Mouse (Mus musculus): ENCODE measurements around the gene 2810004N23Rik.

The 2810004N23Rik gene

GRCm38 (mm10) chr8:124862321-124863162, at the start of gene 2810004N23Rik, which contains the start of gene Gnpat:
Gene 2810004N23Rik (minus strand): TSS chr8:124863120.
Gene Gnpat (plus strand): TSS chr8:124863033.
- peak; percentile 94 for DNase-seq (ENCODE audit: low spot score)

- DNase-seq (ENCODE audit: low spot score) = peak; percentile 15
Measured at GRCm38 (mm10) chr8:124911938-124912872, 49.3 kb upstream of the 2810004N23Rik start.

GRCm38 (mm10) chr8:124910349-124910748, 47.4 kb upstream of the 2810004N23Rik start:
- no peak for DNase-seq (ENCODE audit: low spot score)

GRCm38 (mm10) chr8:124909936-124910335, 47.0 kb upstream of the 2810004N23Rik start:
- DNase-seq (ENCODE audit: low spot score) = no peak

DNA sequence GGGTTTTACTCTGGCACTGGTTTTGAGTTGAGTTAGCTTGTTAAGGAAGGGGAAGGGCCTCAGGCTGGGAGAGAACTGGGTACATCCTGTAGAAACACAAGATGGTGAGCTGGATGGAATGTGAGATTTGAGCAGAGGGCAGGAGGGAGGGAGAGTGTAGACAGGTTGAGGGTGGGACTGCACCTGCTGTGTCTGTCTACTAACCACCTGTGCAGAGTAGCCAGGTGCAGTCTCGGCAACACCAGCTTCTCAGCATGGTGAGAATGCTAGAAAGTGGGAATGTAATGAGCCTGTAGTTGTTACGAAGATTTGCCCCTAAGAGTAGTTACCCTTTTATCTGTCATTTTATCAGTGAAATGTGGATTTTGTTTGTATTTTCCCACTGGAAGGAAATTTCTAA, 42.6 kb upstream of the 2810004N23Rik start:
- no peak for DNase-seq (ENCODE audit: low spot score)

- no peak for DNase-seq (ENCODE audit: low spot score)
Measured at GRCm38 (mm10) chr8:124903198-124903597, 40.3 kb upstream of the 2810004N23Rik start.

DNA sequence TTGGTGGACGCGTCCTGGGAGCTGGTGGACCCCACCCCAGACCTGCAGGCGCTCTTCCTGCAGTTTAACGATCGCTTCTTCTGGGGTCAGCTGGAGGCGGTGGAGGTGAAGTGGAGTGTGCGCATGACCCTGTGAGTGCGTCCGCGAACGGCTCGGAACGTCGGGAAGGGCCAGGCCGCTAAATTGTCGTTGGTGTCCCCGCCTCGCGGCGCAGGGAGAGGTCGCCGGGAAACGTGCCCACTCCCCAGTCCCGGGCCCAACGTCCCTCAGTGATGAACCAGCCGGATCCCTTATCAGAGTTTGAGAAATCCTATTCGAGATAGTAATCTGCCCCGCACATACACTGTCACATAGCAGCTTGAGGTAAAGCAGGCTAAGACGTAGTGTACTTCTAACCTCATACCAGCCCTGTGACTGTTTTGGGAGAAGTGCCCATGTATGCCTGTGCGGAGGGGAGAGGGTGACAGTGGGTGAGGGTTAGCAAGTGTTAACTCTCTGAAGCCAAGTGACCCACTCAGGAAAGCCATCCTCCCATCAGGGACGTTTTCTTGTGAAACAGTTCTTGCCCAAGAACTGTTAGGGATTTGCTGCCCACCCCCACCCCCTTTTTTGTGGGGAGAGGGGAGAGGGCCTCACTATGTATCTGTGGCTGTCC, 35.5 kb upstream of the 2810004N23Rik start:
- DNase-seq (ENCODE audit: low spot score) = no peak

DNA sequence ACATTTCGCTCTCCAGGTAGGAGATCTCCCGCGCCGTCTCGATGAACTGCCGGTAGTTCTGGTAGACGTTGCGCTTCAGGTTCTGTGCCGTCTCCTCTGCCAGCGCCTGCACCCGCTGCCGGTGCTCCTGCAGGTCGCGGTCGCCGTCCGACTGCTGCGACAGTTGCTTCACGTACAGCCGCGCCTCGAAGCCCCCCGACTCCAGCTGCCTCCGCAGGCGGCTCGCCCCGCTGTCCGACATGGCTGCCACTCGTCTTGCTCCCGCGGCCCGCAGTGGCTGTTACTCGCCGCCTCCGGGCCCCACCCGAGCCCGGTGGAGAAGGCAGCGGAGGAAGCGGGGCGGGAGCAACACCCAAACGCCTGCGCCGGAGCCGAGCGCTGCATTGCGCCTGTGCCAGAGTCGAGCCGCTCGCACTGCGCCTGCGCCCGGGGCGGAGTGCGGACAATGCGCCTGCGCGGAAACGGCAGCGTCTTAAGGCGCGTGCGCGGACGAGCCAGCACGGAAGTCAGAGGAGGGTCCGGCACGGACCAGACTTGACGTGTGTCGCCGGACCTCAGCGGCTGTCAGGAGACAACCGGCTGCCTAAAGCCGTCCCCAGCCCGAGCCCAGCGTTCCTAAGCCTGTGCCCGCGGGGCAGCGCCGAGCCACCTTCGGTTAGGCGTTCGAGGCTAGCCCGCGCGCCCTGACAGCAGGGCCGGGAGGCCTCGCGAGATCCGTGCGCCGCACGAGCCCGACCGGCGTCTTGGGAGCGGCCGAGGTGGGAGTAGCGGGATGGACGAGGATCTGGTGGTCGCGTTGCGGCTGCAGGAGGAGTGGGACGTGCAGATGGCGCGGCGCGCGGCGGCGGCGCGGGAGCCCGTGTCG, 34.7 kb upstream of the 2810004N23Rik start, which contains the start of the genes Exoc8 and Sprtn:
Exoc8 (minus strand) TSS at position 320 of the 865 bp plus-strand sequence.
Sprtn (plus strand) TSS at position 501 of the 865 bp plus-strand sequence.
- DNase-seq (ENCODE audit: low spot score) = peak; percentile 97

DNA sequence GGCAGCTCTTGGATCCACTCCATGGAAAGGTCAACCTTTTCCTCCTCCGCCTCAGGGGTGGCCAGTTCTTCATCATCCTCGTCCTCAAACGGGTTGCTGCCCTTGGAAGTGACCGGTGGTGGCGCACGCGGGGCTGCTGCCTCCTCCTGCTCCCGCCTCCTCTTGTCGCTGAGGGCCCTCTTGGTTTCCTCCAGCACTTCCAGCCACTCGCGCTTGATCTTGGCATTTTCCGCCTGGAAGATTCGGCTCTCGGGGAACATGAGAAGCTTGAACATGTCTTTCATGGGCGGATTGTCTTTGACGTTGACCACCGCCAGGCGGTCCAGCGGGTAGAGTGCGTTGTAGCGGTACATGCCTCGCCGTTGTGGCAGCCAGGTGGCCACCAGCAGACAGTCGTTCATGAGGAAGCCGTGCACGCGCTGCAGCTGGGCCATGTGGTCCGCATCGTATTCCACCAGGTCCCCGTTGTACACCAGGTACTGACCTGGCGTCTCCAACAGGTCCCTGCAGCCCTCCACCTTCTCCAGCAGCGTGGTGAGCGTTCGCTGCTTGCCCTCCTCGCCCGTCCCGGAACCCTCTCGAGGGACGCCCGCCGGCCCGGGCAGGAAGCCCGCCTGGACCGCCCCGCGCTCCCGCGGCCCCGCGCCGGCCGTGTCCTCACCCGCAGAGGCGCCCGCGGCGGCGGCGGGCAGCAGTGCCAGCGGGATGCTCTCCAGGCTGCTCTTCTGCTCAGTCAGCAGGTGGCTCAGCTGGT, 33.9 kb upstream of the 2810004N23Rik start:
- peak; percentile 80 for DNase-seq (ENCODE audit: low spot score)

DNA sequence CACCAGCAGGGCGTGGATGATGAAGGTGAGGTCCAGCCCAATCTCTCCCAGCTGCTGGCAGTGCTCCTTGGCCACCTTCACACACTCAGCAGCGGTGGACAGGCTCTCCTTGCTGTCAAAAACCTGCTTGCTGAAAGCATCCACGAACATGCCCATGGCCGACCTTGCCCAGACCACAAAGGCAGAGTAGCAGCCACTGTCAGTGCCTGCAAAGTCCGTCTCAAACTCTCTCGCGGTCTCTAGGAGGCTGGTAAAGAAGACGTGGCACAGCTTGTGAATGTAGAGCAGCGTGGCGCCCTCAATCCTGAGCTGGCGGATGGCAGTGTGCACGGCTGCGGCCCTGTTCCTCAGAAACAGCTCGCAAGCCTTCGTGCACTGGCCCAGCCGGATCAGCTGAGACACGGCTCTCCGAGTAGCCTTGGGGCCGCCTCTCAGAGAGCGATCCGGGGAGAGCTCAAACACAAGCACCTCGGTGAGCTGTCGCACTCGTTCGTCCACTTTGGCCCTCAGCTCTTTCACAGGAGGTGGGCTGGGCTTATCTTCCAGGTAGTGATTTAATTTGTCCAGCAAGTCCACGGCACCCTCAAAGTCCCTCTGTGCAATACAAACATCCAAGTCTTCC, 33.2 kb upstream of the 2810004N23Rik start:
- no peak for DNase-seq (ENCODE audit: low spot score)

DNA sequence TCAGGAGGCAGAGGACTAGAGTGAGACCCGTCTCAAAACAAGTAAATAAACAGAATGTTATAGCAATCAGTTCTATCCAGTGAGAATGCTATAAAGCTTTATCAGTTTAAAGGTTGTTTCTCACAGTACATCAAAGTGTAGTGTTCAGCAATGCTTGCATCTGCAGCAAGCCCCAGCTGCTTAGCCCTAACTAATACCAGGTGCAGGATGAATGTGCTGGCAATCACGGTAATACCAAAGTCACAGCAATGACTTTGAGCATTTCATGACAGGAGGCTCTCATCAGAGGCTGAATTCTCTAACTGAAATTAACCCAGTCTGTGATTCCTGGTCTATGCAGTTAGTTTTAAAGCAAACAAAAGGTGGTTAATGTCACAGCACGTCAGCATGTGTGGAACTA, 29.7 kb upstream of the 2810004N23Rik start:
- peak; percentile 11 for DNase-seq (ENCODE audit: low spot score)

- DNase-seq (ENCODE audit: low spot score) = no peak
Measured at GRCm38 (mm10) chr8:124888385-124888784, 25.5 kb upstream of the 2810004N23Rik start.

- DNase-seq (ENCODE audit: low spot score) = no peak
Measured at GRCm38 (mm10) chr8:124878946-124879526, 16.1 kb upstream of the 2810004N23Rik start.

- no peak for DNase-seq (ENCODE audit: low spot score)
Measured at GRCm38 (mm10) chr8:124878141-124878540, 15.2 kb upstream of the 2810004N23Rik start.

GRCm38 (mm10) chr8:124872690-124873089, 9.8 kb upstream of the 2810004N23Rik start:
- DNase-seq (ENCODE audit: low spot score) = no peak

GRCm38 (mm10) chr8:124872081-124872480, 9.2 kb upstream of the 2810004N23Rik start:
- DNase-seq (ENCODE audit: low spot score) = no peak

GRCm38 (mm10) chr8:124871474-124871873, 8.6 kb upstream of the 2810004N23Rik start:
- no peak for DNase-seq (ENCODE audit: low spot score)

DNA sequence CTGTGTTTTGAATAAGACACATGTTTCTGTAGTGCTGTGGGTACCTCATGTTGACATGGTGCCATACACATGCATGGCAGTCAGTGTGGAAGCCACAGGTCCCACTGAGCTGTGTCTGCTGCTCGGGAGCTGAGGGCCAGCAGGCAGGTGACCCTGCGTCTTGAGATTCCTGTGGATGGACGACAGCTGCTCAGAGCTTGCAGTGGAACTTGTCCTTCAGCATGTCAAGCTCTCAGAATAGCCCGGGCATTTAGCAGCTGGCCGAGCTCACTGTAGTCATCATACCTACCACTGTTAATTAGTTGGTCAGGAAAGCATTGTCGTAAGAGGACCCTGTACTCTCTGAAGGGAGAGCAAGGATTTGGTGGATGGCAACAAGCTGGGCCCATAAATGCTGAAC, 6.8 kb upstream of the 2810004N23Rik start:
- no peak for DNase-seq (ENCODE audit: low spot score)

- no peak for DNase-seq (ENCODE audit: low spot score)
Measured at GRCm38 (mm10) chr8:124867126-124867525, 4.2 kb upstream of the 2810004N23Rik start.

Measured in embryo, embryonic 10.5 days (tissue).